Mouse (Mus musculus) cortical plate, adult 2 months (tissue): ENCODE measurements around the gene Ift122. TPM values are rescaled to one million over a fixed set of nuclear protein-coding genes. Genes with fewer than 3 reads are reported as not detected.

Source experiments
- H3K27ac ChIP-seq: fragments of 200-500 bp; 2 replicates; pipeline ENCODE4 v1.5.1; 2012; ENCODE audit warnings: low read length, control low read depth, inconsistent platforms; ENCODE audit not compliant: insufficient read depth
- H3K4me1 ChIP-seq: fragments of 200-500 bp; 2 replicates; pipeline ENCODE4 v1.6.1; 2011; ENCODE audit warnings: low read length; ENCODE audit not compliant: control insufficient read depth, insufficient read depth
- H3K4me3 ChIP-seq: fragments of 200-500 bp; 2 replicates; pipeline ENCODE4 v1.5.1; 2011; ENCODE audit warnings: mild to moderate bottlenecking, low read length, control low read depth; ENCODE audit not compliant: insufficient read depth
- CTCF ChIP-seq: fragments of 200-500 bp; IDR thresholded peaks from 2 replicates; pipeline ENCODE4 v1.5.1; 2011; ENCODE audit warnings: mild to moderate bottlenecking, control low read depth, low read length; ENCODE audit not compliant: insufficient read depth; ENCODE audit errors: extremely low read depth
- POLR2A ChIP-seq: fragments of 200-500 bp; IDR thresholded peaks from 2 replicates; pipeline ENCODE4 v1.6.1; 2011; ENCODE audit warnings: mild to moderate bottlenecking, low read length, control low read depth; ENCODE audit not compliant: insufficient read depth; ENCODE audit errors: extremely low read depth
- polyA plus RNA-seq: library from polyadenylated mRNA; depleted of rRNA; stranded (reverse); fragments of >200 nt; gene quantifications from 2 replicates; pipeline ENCODE4 v1.2.3, GENCODE M21; 2012

Ift122 gene
- polyA plus RNA-seq, 1 experiment = 31.2 TPM

GRCm38 (mm10) chr6:115966227-115966966, 113.1 kb downstream of the Ift122 start:
- no peak overlapping the region for H3K4me3 ChIP-seq
- no peak for TF ChIP-seq POLR2A
- TF ChIP-seq CTCF = no peak
- H3K4me1 ChIP-seq = no peaks in the 10 kb centered on the region
- no peak overlapping the region for H3K27ac ChIP-seq

DNA sequence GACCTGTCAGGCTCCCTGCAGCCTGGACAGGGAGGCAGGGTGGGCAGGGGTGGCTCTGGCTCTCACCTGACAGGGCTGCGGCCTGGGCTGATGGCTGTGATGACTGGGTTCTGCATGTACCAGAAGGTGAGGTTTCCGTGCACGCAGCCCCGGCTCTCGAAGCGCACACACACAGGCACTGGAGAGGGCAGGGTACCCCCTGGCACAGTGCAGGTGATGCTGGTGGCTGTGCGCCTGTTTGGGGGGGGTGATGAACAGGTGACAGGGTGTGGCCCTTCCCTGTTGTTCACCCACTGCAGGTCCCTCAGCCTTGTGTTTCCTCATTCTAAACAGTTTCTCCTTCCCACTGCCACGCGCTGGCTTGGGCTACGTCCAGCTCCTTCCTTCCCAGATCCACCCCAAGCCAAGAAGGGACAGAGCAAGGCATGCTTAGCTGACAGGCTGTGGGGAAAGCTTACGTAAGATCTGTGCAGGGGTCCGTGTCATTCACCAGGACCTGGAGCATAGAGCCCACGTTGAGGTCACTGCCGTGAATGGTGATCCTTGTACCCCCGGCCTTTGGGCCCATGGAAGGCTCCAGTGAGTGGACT, 114.1 kb downstream of the Ift122 start:
- no peaks in the 10 kb centered on the region for H3K4me1 ChIP-seq
- no peak overlapping the region for H3K4me3 ChIP-seq
- TF ChIP-seq POLR2A (no peak), CTCF (no peak)
- no peak overlapping the region for H3K27ac ChIP-seq

GRCm38 (mm10) chr6:115968086-115968485, 114.8 kb downstream of the Ift122 start:
- Histone ChIP-seq H3K27ac (no peak overlapping the region), H3K4me1 (no peaks in the 10 kb centered on the region), H3K4me3 (no peak overlapping the region)
- TF ChIP-seq CTCF = no peak
- TF ChIP-seq POLR2A = no peak

GRCm38 (mm10) chr6:115968700-115969099, 115.4 kb downstream of the Ift122 start:
- Histone ChIP-seq H3K4me1 (0 out of 2 replicates have a peak, but pooled peaks cover 2% of the 10 kb centered on the region), H3K4me3 (no peak overlapping the region), H3K27ac (no peak overlapping the region)
- TF ChIP-seq POLR2A (no peak), CTCF (no peak)

DNA sequence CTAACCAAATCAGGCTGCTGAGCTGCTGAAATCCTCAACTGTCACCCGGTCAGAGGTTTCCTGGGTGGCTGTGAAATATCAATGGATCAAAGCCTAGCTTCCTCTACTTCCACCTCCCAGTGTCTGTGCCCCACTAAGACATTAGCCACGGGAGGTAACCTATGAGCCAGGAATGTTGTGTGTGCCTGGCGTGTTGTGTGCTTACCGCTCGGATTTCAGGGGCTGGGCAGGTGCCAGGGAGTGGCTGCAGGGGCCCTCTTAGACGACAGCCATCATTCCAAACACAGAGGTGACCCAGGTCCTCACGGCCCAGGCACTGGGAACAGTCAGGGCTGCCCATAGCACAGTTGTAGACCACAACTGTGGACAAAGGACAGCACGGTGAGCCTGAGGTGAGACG, 115.8 kb downstream of the Ift122 start:
- TF ChIP-seq POLR2A (no peak), CTCF (no peak)

DNA sequence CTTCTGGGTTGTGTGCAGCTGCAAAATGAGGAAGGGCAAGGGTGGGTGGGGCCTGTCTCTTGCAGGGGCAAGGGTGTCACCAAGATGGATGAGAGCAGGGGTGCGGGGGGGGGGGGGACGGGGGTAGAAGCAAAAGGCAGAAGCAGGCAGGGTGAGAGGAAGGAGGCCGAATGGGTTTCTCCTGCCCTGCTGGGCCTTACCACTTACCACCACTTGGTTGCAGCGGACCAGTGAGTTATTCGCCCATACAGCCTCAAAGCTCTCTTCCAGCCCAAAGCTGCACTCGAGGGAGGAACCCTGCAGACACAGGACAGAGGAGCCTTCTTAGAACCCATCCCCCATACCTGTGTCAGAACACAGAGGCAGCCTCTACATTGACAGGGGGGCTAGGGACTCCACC, 116.7 kb downstream of the Ift122 start:
- 0 out of 2 replicates have a peak, but pooled peaks cover 2% of the 10 kb centered on the region for H3K4me1 ChIP-seq
- TF ChIP-seq POLR2A (no peak), CTCF (no peak)
- H3K4me3 ChIP-seq = no peak overlapping the region
- H3K27ac ChIP-seq = no peak overlapping the region

More for the DNA sequence above, 115.8 kb downstream of the Ift122 start:
- H3K4me3 ChIP-seq = no peak overlapping the region
- H3K27ac ChIP-seq = no peak overlapping the region
- 0 out of 2 replicates have a peak, but pooled peaks cover 2% of the 10 kb centered on the region for H3K4me1 ChIP-seq

DNA sequence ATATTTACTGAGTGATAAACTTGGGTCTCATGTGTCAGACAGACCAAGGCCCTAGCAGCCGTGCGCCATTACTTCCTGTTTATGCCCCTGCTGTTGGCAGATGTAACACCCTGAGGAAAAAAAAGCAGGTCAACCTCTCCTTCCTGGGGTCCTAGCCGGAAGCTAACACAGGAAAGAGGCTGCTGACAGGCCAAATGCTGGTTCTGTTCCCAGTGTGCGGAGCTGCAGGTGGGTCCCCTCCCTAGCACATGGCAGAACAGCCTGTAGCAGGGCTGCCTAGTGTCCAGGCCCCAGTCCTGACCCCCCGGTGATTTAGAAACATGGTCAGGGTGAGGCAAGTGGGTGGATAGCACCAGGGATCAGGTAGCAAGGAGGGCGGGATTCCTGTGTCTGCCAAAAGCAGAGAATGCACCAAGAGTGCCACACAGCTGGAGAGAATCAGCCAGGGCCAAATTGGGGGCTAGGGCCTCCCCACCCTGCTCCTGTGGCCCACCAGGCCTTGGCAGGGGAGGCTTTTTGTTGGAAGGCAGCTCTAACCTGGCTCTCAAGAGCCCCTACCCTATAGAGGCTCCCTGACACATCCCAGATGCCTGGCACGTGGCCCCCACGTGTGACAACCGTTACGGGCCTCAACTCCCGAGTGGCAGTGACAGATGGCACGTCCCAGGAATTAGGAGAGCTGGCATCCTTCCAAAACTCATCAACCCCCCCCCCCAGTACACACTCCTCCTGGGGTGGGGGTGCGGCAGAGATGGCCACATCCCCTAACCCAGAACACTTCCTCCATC, 118.2 kb downstream of the Ift122 start:
- Histone ChIP-seq H3K27ac (no peak overlapping the region), H3K4me3 (no peak overlapping the region), H3K4me1 (0 out of 2 replicates have a peak, but pooled peaks cover 2% of the 10 kb centered on the region)
- no peak for TF ChIP-seq CTCF
- TF ChIP-seq POLR2A = no peak

DNA sequence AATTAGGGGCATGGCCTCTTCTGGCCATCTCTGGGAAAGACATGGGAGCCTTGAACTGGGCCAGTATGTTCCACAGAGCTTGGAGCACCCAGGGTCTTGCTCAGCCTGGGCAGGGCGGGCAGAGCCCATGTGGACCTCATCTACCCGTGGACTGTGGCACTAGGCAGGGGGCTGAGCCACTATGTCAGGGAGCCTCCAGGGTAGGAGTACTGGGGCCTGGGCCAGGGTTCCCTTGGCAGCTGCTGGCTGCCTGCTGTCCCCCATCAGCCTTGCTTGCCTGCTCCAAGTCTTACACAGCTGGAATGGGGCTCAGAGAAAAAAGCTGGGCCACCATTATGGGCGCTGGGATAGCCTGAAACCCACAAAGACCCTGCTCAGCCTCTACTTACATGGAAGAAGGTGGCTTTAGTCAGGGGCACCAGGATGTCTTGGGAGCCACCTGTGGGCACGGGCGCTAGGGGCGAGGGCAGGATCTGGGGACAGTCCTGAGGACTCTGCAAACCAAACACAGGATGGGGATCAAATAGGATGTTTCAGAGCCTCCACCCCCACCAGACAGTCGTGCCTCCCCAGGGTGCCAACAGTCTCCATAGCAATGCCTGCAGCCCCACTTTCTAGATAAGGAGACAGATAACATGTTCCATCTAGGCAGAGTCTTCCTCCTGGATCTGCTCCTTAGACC, 119.0 kb downstream of the Ift122 start:
- 0 out of 2 replicates have a peak, but pooled peaks cover 2% of the 10 kb centered on the region for H3K4me1 ChIP-seq

GRCm38 (mm10) chr6:115973139-115973875, 120.0 kb downstream of the Ift122 start:
- Histone ChIP-seq H3K27ac (no peak overlapping the region), H3K4me1 (0 out of 2 replicates have a peak, but pooled peaks cover 2% of the 10 kb centered on the region), H3K4me3 (no peak overlapping the region)
- no peak for TF ChIP-seq CTCF

More for the DNA sequence above, 119.0 kb downstream of the Ift122 start:
- Histone ChIP-seq H3K4me3 (no peak overlapping the region), H3K27ac (no peak overlapping the region)
- TF ChIP-seq POLR2A = no peak
- TF ChIP-seq CTCF = no peak
